In genomic region chr8:27877691-27878264, GRCm38 (mm10) we compare ENCODE assay signal across 26 mouse cellular contexts.
DNase-seq lines count a peak whose midpoint lies in the region; ATAC-seq and TF ChIP-seq lines count a peak whose summit lies in the region.
"Had no signal": no experiment of that assay in that cellular context is flagged by ENCODE, and none has a peak within 500 bp of the region (broad histone marks: within the 10 kb centered on the region; RNA-seq: fewer than 3 reads in every experiment).

No protein-coding gene starts in this region.

- H3K36me3 ChIP-seq in forebrain, embryonic 11.5 days (ENCODE audit: control insufficient read depth, insufficient read depth, low read length): no peaks in the 10 kb centered on the region
- no peaks in the 10 kb centered on the region for H3K36me3 ChIP-seq in forebrain, embryonic 10.5 days (replicated peaks)
- no peaks in the 10 kb centered on the region for H3K36me3 ChIP-seq in hindbrain, embryonic 15.5 days
- no peaks in the 10 kb centered on the region for H3K36me3 ChIP-seq in hindbrain, embryonic 11.5 days (ENCODE audit: control insufficient read depth, insufficient read depth, low read length)
- H3K36me3 ChIP-seq in limb, embryonic 10.5 days: no peaks in the 10 kb centered on the region
- no peaks in the 10 kb centered on the region for H3K36me3 ChIP-seq in neural tube, embryonic 14.5 days (ENCODE audit: control insufficient read depth, insufficient read depth, low read length)
- H3K36me3 ChIP-seq in liver, postnatal 0 days (replicated peaks; ENCODE audit: insufficient read depth, low read length): no peaks in the 10 kb centered on the region
- H3K36me3 ChIP-seq: embryonic facial prominence, embryonic 12.5 days; heart, embryonic 10.5 days; limb, embryonic 15.5 days had no signal

- no peak for TF ChIP-seq CTCF in liver, postnatal 0 days (IDR thresholded peaks at IDR 0.05; ENCODE audit: low read depth)

- no peak overlapping the region for H3K27ac ChIP-seq in forebrain, embryonic 11.5 days (ENCODE audit: low read depth, low read length)
- no peak overlapping the region for H3K27ac ChIP-seq in forebrain, embryonic 10.5 days
- H3K27ac ChIP-seq in hindbrain, embryonic 15.5 days (replicated peaks): no peak overlapping the region
- no peak overlapping the region for H3K27ac ChIP-seq in hindbrain, embryonic 11.5 days (ENCODE audit: low read depth, low read length)
- H3K27ac ChIP-seq in limb, embryonic 10.5 days: 0 out of 2 replicates have a peak overlapping the region, but pooled peaks have one; percentile 0
- H3K27ac ChIP-seq in neural tube, embryonic 14.5 days (ENCODE audit: low read depth, low read length): no peak overlapping the region
- no peak overlapping the region for H3K27ac ChIP-seq in liver, postnatal 0 days (ENCODE audit: low read depth)
- H3K27ac ChIP-seq: embryonic facial prominence, embryonic 12.5 days; heart, embryonic 10.5 days; limb, embryonic 15.5 days; liver, embryonic 14.5 days; stomach, postnatal 0 days had no signal

- H3K4me3 ChIP-seq in forebrain, embryonic 11.5 days (ENCODE audit: low read depth, low read length): no peak overlapping the region
- H3K4me3 ChIP-seq in forebrain, embryonic 10.5 days: no peak overlapping the region
- no peak overlapping the region for H3K4me3 ChIP-seq in hindbrain, embryonic 15.5 days
- H3K4me3 ChIP-seq in hindbrain, embryonic 11.5 days (ENCODE audit: low read depth, low read length): no peak overlapping the region
- H3K4me3 ChIP-seq in limb, embryonic 10.5 days: no peak overlapping the region
- no peak overlapping the region for H3K4me3 ChIP-seq in neural tube, embryonic 14.5 days (ENCODE audit: low read depth, low read length)
- H3K4me3 ChIP-seq in liver, postnatal 0 days (ENCODE audit: low read depth, low read length): no peak overlapping the region
- H3K4me3 ChIP-seq: embryonic facial prominence, embryonic 12.5 days; heart, embryonic 10.5 days; limb, embryonic 15.5 days had no signal

- no peak overlapping the region for H3K9ac ChIP-seq in forebrain, embryonic 11.5 days (ENCODE audit: low read length)
- no peak overlapping the region for H3K9ac ChIP-seq in hindbrain, embryonic 15.5 days
- H3K9ac ChIP-seq in hindbrain, embryonic 11.5 days (ENCODE audit: low read depth, low read length): no peak overlapping the region
- no peak overlapping the region for H3K9ac ChIP-seq in neural tube, embryonic 14.5 days (replicated peaks; ENCODE audit: low read depth, low read length)
- no peak overlapping the region for H3K9ac ChIP-seq in liver, postnatal 0 days (replicated peaks)
- H3K9ac ChIP-seq: embryonic facial prominence, embryonic 12.5 days; limb, embryonic 15.5 days; liver, embryonic 14.5 days had no signal

- no peaks in the 10 kb centered on the region for H3K9me3 ChIP-seq in forebrain, embryonic 11.5 days (ENCODE audit: control insufficient read depth, low read length)
- no peaks in the 10 kb centered on the region for H3K9me3 ChIP-seq in forebrain, embryonic 10.5 days
- H3K9me3 ChIP-seq in hindbrain, embryonic 15.5 days: no peaks in the 10 kb centered on the region
- no peaks in the 10 kb centered on the region for H3K9me3 ChIP-seq in hindbrain, embryonic 11.5 days (ENCODE audit: control insufficient read depth, low read length)
- H3K9me3 ChIP-seq in limb, embryonic 10.5 days (replicated peaks): no peaks in the 10 kb centered on the region
- H3K9me3 ChIP-seq in neural tube, embryonic 14.5 days (ENCODE audit: control insufficient read depth, low read length): no peaks in the 10 kb centered on the region
- H3K9me3 ChIP-seq in liver, postnatal 0 days (ENCODE audit: low read length): no peaks in the 10 kb centered on the region
- H3K9me3 ChIP-seq: embryonic facial prominence, embryonic 12.5 days; heart, embryonic 10.5 days; limb, embryonic 15.5 days had no signal

- no peak overlapping the region for H3K4me2 ChIP-seq in forebrain, embryonic 11.5 days (ENCODE audit: low read depth, low read length, severe bottlenecking)
- H3K4me2 ChIP-seq in hindbrain, embryonic 15.5 days: no peak overlapping the region
- H3K4me2 ChIP-seq in hindbrain, embryonic 11.5 days (replicated peaks; ENCODE audit: low read depth, low read length): no peak overlapping the region
- no peak overlapping the region for H3K4me2 ChIP-seq in neural tube, embryonic 14.5 days (ENCODE audit: low read depth, low read length)
- H3K4me2 ChIP-seq in liver, postnatal 0 days (ENCODE audit: low read depth, low read length): no peak overlapping the region
- H3K4me2 ChIP-seq: embryonic facial prominence, embryonic 12.5 days; limb, embryonic 15.5 days had no signal

- no peak for DNase-seq in forebrain, embryonic 11.5 days (ENCODE audit: low spot score)
- DNase-seq in forebrain, embryonic 10.5 days (ENCODE audit: extremely low spot score, low spot score): no peak
- no peak for DNase-seq in hindbrain, embryonic 11.5 days (ENCODE audit: low spot score)
- no peak for DNase-seq in limb, embryonic 10.5 days (ENCODE audit: low spot score)
- no peak for DNase-seq in liver, postnatal 0 days
- DNase-seq: adrenal gland, postnatal 36 days; cerebellum, adult 11 months; cerebellum, postnatal 25 days; gastrocnemius, postnatal 10 days; heart, postnatal 4 days; kidney, adult 9 months; kidney, postnatal 14 days; lung, postnatal 4 days; midbrain, embryonic 14.5 days; right cerebral cortex, postnatal 14 days; thymus, adult 2 months; thymus, postnatal 4 days had no signal

- ATAC-seq in forebrain, embryonic 11.5 days (replicated peaks; ENCODE audit: low FRiP score): peak; percentile 55
- ATAC-seq in hindbrain, embryonic 15.5 days (ENCODE audit: low FRiP score, low read depth): peak; percentile 48; the same call in 1 of the 2 replicates
- no peak for ATAC-seq in hindbrain, embryonic 11.5 days (ENCODE audit: low FRiP score)
- peak; percentile 91 for ATAC-seq in neural tube, embryonic 14.5 days (ENCODE audit: low read depth)
- no peak for ATAC-seq in liver, postnatal 0 days
- no peak for ATAC-seq in erythroid progenitor cell, adult 5-6 weeks (replicated peaks; ENCODE audit: low FRiP score, poor library complexity, severe bottlenecking)
- ATAC-seq: intestine, embryonic 16.5 days had no signal

- H3K4me1 ChIP-seq in forebrain, embryonic 11.5 days (replicated peaks; ENCODE audit: control insufficient read depth, insufficient read depth, low read length): no peaks in the 10 kb centered on the region
- peaks cover 8% of the 10 kb centered on the region for H3K4me1 ChIP-seq in forebrain, embryonic 10.5 days
- H3K4me1 ChIP-seq in hindbrain, embryonic 15.5 days (replicated peaks): no peaks in the 10 kb centered on the region
- no peaks in the 10 kb centered on the region for H3K4me1 ChIP-seq in hindbrain, embryonic 11.5 days (replicated peaks; ENCODE audit: control insufficient read depth, insufficient read depth, low read length)
- H3K4me1 ChIP-seq in limb, embryonic 10.5 days: peaks cover 24% of the 10 kb centered on the region
- 0 out of 2 replicates have a peak, but pooled peaks cover 2% of the 10 kb centered on the region for H3K4me1 ChIP-seq in neural tube, embryonic 14.5 days (ENCODE audit: control insufficient read depth, insufficient read depth, low read length)
- H3K4me1 ChIP-seq in liver, postnatal 0 days (ENCODE audit: insufficient read depth): no peaks in the 10 kb centered on the region
- H3K4me1 ChIP-seq: embryonic facial prominence, embryonic 12.5 days; heart, embryonic 10.5 days; limb, embryonic 15.5 days had no signal

- TF ChIP-seq EP300 in liver, postnatal 0 days (IDR thresholded peaks at IDR 0.05; ENCODE audit: low read depth): no peak

- no peaks in the 10 kb centered on the region for H3K27me3 ChIP-seq in forebrain, embryonic 11.5 days (ENCODE audit: control insufficient read depth, insufficient read depth, low read length)
- H3K27me3 ChIP-seq in forebrain, embryonic 10.5 days (ENCODE audit: poor library complexity, severe bottlenecking): no peaks in the 10 kb centered on the region
- no peaks in the 10 kb centered on the region for H3K27me3 ChIP-seq in hindbrain, embryonic 15.5 days
- no peaks in the 10 kb centered on the region for H3K27me3 ChIP-seq in hindbrain, embryonic 11.5 days (ENCODE audit: control insufficient read depth, insufficient read depth, low read length)
- H3K27me3 ChIP-seq in limb, embryonic 10.5 days (ENCODE audit: low read depth, poor library complexity, severe bottlenecking): 0 out of 2 replicates have a peak, but pooled peaks cover 7% of the 10 kb centered on the region
- H3K27me3 ChIP-seq in neural tube, embryonic 14.5 days (ENCODE audit: control insufficient read depth, insufficient read depth, low read length): no peaks in the 10 kb centered on the region
- no peaks in the 10 kb centered on the region for H3K27me3 ChIP-seq in liver, postnatal 0 days (ENCODE audit: insufficient read depth, low read length)
- H3K27me3 ChIP-seq: embryonic facial prominence, embryonic 12.5 days; limb, embryonic 15.5 days had no signal

Comparison
In these comparisons a context has a peak if more than half of its experiments do, and no peak if none do; other contexts are left out.
1. ATAC-seq: peak in forebrain, embryonic 11.5 days (single experiment), hindbrain, embryonic 15.5 days (single experiment) and neural tube, embryonic 14.5 days (single experiment); none in hindbrain, embryonic 11.5 days (single experiment), liver, postnatal 0 days (single experiment) and erythroid progenitor cell, adult 5-6 weeks (single experiment).